Mouse (Mus musculus): ENCODE data around the gene Ankle1. TPM values are rescaled to one million over a fixed set of nuclear protein-coding genes. Genes with fewer than 3 reads are reported as not detected.

The Ankle1 gene
- polyA plus RNA-seq, 1 experiment from 2014 or later: 40.5 TPM

GRCm38 (mm10) chr8:71374616-71375206 lies 31.1 kb upstream of the Ankle1 start:
- ATAC-seq (ENCODE audit: insufficient number of reproducible peaks, insufficient read depth, low FRiP score, low TSS enrichment): no peak
- no peak overlapping the region for H3K4me3 ChIP-seq
- WGBS: 74% methylated on average over 17 of the region's 17 CpGs
- H3K9me3 ChIP-seq: no peaks in the 10 kb centered on the region
- H3K27ac ChIP-seq: no peak overlapping the region
- H3K9ac ChIP-seq: no peak overlapping the region
- no peak overlapping the region for H3K4me2 ChIP-seq (replicated peaks)
- peaks cover 5% of the 10 kb centered on the region; the same call in 1 of the 2 replicates for H3K27me3 ChIP-seq
- peaks cover 24% of the 10 kb centered on the region for H3K4me1 ChIP-seq
- H3K36me3 ChIP-seq: peaks cover 28% of the 10 kb centered on the region

- 4% methylated on average over 67 of the region's 74 CpGs for WGBS
- peaks cover 29% of the 10 kb centered on the region for H3K4me1 ChIP-seq
These were observed 30.0 kb upstream of the Ankle1 start for GRCm38 (mm10) chr8:71375581-71376422.

DNA sequence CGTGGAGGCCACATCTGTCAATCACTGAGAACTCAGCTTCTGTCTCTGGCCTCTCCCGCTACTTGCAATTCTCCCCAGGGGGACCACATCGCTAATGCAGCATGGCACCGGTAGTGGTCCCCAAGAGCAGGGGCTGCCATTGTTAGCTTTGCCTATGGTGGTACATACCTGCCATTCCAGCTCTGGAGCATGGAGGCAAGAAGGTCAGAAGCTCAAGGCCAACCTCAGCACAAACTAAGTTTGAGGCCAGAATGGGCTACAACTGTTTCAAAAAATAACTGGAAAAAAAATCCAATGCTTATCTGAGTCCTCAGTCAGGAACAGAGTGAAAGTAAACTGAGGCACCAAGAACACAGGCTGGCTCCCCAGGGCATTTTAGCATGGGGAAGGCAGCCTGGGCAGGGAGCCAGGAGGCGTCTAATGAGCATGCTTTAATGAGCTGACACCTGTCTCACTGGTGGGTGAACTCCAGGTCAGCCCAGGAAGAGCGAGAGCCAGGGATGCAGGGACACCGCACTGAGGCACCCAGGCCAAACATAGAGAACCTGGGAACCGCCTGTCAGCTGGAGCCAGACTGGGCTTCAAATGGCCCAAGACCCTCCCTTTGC lies 29.3 kb upstream of the Ankle1 start:
- WGBS: 48% methylated on average over 8 of the region's 8 CpGs
- H3K4me1 ChIP-seq: peaks cover 29% of the 10 kb centered on the region
- no peaks in the 10 kb centered on the region for H3K9me3 ChIP-seq
- H3K36me3 ChIP-seq: peaks cover 27% of the 10 kb centered on the region
- peak overlapping the region; percentile 52; the same call in 1 of the 2 replicates for H3K9ac ChIP-seq
- peak overlapping the region; percentile 62 for H3K4me2 ChIP-seq (replicated peaks)
- H3K27ac ChIP-seq: peak overlapping the region; percentile 51; the same call in 1 of the 2 replicates
- peaks cover 5% of the 10 kb centered on the region; the same call in 1 of the 2 replicates for H3K27me3 ChIP-seq
- peak overlapping the region; percentile 34 for H3K4me3 ChIP-seq
- no peak for ATAC-seq (ENCODE audit: insufficient number of reproducible peaks, insufficient read depth, low FRiP score, low TSS enrichment)

More at GRCm38 (mm10) chr8:71375581-71376422, 30.0 kb upstream of the Ankle1 start:
- H3K4me3 ChIP-seq: peak overlapping the region; percentile 34
- H3K27me3 ChIP-seq: peaks cover 5% of the 10 kb centered on the region; the same call in 1 of the 2 replicates
- H3K9ac ChIP-seq: peak overlapping the region; percentile 52
- peak overlapping the region; percentile 51; the same call in 1 of the 2 replicates for H3K27ac ChIP-seq
- no peaks in the 10 kb centered on the region for H3K9me3 ChIP-seq
- ATAC-seq (ENCODE audit: insufficient number of reproducible peaks, insufficient read depth, low FRiP score, low TSS enrichment): no peak
- H3K4me2 ChIP-seq (replicated peaks): peak overlapping the region; percentile 62
- peaks cover 27% of the 10 kb centered on the region for H3K36me3 ChIP-seq

GRCm38 (mm10) chr8:71379008-71379407 lies 26.8 kb upstream of the Ankle1 start:
- peaks cover 19% of the 10 kb centered on the region; the same call in 1 of the 2 replicates for H3K36me3 ChIP-seq

GRCm38 (mm10) chr8:71379512-71380075 lies 26.2 kb upstream of the Ankle1 start:
- 36% methylated on average over 3 of the region's 3 CpGs for WGBS
- Histone ChIP-seq H3K9me3 (no peaks in the 10 kb centered on the region), H3K4me2 (replicated peaks) (peak overlapping the region; percentile 96), H3K36me3 (peaks cover 19% of the 10 kb centered on the region; the same call in 1 of the 2 replicates), H3K9ac (peak overlapping the region; percentile 81), H3K4me1 (peaks cover 39% of the 10 kb centered on the region), H3K27ac (no peak overlapping the region), H3K4me3 (peak overlapping the region; percentile 71), H3K27me3 (peaks cover 5% of the 10 kb centered on the region; the same call in 1 of the 2 replicates)
- no peak for ATAC-seq (ENCODE audit: insufficient number of reproducible peaks, insufficient read depth, low FRiP score, low TSS enrichment)

More at GRCm38 (mm10) chr8:71379008-71379407, 26.8 kb upstream of the Ankle1 start:
- Histone ChIP-seq H3K27ac (no peak overlapping the region), H3K9ac (0 out of 2 replicates have a peak overlapping the region, but pooled peaks have one; percentile 81), H3K4me2 (replicated peaks) (peak overlapping the region; percentile 96), H3K4me1 (peaks cover 39% of the 10 kb centered on the region), H3K9me3 (no peaks in the 10 kb centered on the region), H3K27me3 (peaks cover 5% of the 10 kb centered on the region; the same call in 1 of the 2 replicates), H3K4me3 (peak overlapping the region; percentile 71)
- 43% methylated on average over 4 of the region's 4 CpGs for WGBS
- no peak for ATAC-seq (ENCODE audit: insufficient number of reproducible peaks, insufficient read depth, low FRiP score, low TSS enrichment)

DNA sequence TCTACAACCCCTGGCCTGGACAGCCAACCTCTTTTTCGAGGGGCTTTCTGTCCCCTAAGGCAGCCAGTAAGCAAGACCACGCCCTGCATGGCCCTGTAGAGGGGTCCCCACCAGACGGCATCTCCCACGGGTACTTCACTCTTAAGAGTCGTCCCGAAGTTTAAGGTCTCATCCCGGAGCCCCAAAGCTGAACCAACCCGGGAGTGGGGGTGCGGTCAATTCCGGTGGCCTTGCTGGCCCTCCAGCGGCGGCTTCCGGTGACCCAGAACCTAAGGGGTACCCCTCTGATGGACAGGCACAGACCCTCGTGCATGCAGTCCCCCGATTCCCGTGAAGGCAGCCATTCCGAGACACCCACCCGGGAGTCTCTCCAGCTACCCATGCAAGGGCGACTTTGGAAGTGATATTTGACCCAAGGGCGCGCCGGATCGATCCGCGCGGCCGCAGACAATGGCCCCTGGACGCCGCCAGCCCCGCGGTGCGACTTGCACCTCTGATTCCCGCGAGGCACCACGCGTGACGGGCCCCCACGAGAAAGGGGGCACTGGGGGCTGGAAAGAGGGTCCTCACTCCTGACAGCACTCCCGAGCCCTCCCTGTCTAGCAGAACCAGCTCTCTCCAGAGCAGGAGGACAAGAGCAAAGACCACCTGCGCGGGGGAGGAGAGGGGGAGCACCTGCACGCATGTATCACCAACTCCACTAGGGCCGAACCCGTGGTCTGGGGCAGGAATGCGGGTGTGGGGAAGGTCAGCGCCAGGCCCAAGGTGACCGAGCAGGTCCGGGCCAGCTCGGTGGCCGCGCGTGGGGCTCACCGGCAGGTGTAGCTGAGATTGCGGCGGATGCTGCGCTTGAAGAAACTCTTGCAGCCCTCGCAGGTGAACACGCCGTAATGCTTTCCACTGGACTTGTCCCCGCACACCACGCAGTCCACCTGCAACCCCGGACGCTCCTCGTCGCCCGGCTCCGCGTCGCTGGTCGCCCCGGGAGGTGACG lies 25.3 kb upstream of the Ankle1 start:
- no peaks in the 10 kb centered on the region for H3K9me3 ChIP-seq
- peaks cover 13% of the 10 kb centered on the region; the same call in 1 of the 2 replicates for H3K36me3 ChIP-seq
- H3K4me3 ChIP-seq: peak overlapping the region; percentile 71
- peak overlapping the region; percentile 81 for H3K9ac ChIP-seq
- peak overlapping the region; percentile 91; the same call in 1 of the 2 replicates for H3K27ac ChIP-seq
- H3K4me1 ChIP-seq: peaks cover 37% of the 10 kb centered on the region
- WGBS: 1% methylated on average over 72 of the region's 72 CpGs
- peak overlapping the region; percentile 96 for H3K4me2 ChIP-seq (replicated peaks)
- ATAC-seq (ENCODE audit: insufficient number of reproducible peaks, insufficient read depth, low FRiP score, low TSS enrichment): no peak
- H3K27me3 ChIP-seq: peaks cover 5% of the 10 kb centered on the region; the same call in 1 of the 2 replicates

- peak; percentile 36; the same call in 1 of the 2 replicates for ATAC-seq (ENCODE audit: insufficient number of reproducible peaks, insufficient read depth, low FRiP score, low TSS enrichment)
- no peaks in the 10 kb centered on the region for H3K27me3 ChIP-seq
- H3K36me3 ChIP-seq: peaks cover 13% of the 10 kb centered on the region; the same call in 1 of the 2 replicates
- peak within 1 kb of the TSS; percentile 81 for H3K9ac ChIP-seq
- H3K4me2 ChIP-seq (replicated peaks): peak within 1 kb of the TSS; percentile 96
- under 1% methylated on average over 75 of the region's 89 CpGs for WGBS
- H3K4me1 ChIP-seq: peaks cover 27% of the 10 kb centered on the region
- H3K9me3 ChIP-seq: no peaks in the 10 kb centered on the region
- H3K4me3 ChIP-seq: peak within 1 kb of the TSS; percentile 71
- H3K27ac ChIP-seq: peak within 1 kb of the TSS; percentile 91
These were observed 24.3 kb upstream of the Ankle1 start, which contains the start of gene Nr2f6 for GRCm38 (mm10) chr8:71381421-71381970. Nr2f6 (minus strand) TSS chr8:71381960.

DNA sequence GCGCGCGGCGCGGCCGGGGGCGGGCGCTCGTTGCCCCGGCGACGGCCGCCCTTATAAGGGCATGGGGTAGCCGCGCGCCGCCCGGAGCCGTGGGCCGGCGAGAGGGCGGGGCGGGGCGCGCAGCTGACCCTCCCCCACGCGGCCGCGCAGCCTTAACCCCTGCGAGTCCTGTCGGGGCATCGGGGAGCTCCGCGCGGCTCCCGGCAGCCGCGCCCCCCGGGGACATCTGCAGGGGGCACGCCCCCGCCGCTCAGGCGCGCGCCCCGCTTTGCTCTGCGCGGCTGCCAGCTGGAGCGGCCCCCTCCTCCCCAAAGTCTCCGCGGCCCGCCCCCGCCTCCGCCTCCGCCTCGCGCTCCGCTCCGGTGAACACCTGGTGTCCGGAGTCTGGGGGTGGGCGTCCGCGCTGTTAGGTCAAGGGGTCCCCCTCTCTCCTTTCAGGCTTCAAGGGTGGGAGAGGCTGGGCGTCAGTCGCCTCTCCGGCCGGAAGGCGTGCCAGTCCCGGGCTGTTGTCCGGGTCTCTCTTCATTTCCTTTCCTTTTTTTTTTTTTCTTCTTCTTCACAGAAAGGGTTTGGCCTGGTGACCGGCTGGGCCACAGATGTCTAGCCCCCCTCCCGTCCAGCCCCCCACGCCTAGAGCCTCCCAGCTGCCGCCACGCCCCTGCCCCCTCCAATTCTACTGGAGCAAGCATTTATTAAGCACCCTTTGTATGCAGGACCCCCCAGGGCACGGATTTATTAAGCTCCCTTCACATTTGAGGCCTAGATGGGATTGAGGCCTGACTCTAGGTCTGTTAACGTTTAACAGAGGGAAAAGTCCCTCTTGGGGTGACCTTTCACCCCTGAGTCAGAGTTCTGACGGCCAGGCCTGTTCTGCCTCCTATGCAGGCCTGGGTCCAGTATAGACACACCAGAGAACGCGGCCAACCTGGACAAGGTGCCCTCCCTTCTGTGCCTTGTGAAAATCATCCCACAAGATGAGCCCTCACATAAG lies 23.5 kb upstream of the Ankle1 start:
- H3K36me3 ChIP-seq: peaks cover 11% of the 10 kb centered on the region; the same call in 1 of the 2 replicates
- H3K27me3 ChIP-seq: no peaks in the 10 kb centered on the region
- peaks cover 25% of the 10 kb centered on the region for H3K4me1 ChIP-seq
- peak; percentile 86 for ATAC-seq (ENCODE audit: insufficient number of reproducible peaks, insufficient read depth, low FRiP score, low TSS enrichment)
- H3K27ac ChIP-seq: peak overlapping the region; percentile 91
- H3K4me2 ChIP-seq (replicated peaks): peak overlapping the region; percentile 96
- peak overlapping the region; percentile 71 for H3K4me3 ChIP-seq
- peak overlapping the region; percentile 81 for H3K9ac ChIP-seq
- no peaks in the 10 kb centered on the region for H3K9me3 ChIP-seq
- 2% methylated on average over 59 of the region's 80 CpGs for WGBS

DNA sequence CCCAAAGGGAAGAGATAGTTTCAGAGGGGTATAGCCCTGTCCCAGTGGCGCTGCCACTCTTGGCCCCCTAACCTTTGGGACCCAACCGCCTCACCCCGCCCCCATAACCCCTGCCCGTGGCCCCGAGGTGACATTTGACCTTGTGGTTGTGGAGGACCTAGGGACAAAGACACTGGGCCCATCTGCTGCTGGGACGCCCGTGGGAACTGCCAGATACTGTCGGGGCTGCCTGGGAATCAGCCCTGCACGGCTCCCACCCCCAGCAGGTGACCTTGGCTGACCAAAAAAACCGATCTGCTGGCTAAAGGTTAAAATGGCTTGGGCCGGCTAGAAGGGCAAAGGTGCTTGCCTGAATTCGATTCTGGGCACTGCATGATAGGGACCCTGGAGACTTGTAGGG lies 22.4 kb upstream of the Ankle1 start:
- Histone ChIP-seq H3K27me3 (no peaks in the 10 kb centered on the region), H3K4me1 (peaks cover 25% of the 10 kb centered on the region), H3K9ac (0 out of 2 replicates have a peak overlapping the region, but pooled peaks have one; percentile 24), H3K36me3 (no peaks in the 10 kb centered on the region), H3K4me3 (no peak overlapping the region), H3K27ac (peak overlapping the region; percentile 91; the same call in 1 of the 2 replicates), H3K4me2 (replicated peaks) (no peak overlapping the region), H3K9me3 (no peaks in the 10 kb centered on the region)
- WGBS: 12% methylated on average over 12 of the region's 12 CpGs
- ATAC-seq (ENCODE audit: insufficient number of reproducible peaks, insufficient read depth, low FRiP score, low TSS enrichment): no peak

Measured in embryonic facial prominence, embryonic 12.5 days (tissue).